Mouse (Mus musculus) cerebellum, adult 11 months (tissue): ENCODE data around the gene Ccdc162.

Experiments used
- DNase-seq: peaks from one replicate; pipeline ENCODE4 v3.0.0; 2022

The Ccdc162 gene

DNA sequence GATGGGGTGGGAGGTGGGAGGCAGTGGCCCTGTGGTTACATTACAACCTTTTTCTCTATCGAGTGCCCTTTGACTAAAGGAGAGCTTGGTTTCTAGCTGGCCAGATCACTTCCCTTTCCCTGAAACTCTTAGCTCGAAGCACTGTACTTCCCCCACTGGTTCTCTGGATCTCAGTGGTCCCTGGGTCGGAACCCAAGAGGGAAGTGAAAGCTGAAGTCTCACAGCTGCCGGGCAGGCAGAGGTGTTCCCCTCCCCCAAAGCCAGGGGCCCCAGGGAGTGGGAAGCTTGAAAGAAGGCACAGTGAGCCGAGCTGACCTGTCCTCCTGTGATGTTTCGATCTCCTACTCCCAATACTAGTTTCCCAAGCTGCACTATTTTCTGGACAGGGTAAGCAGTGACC, 143.2 kb downstream of the Ccdc162 start:
- no peak for DNase-seq

DNA sequence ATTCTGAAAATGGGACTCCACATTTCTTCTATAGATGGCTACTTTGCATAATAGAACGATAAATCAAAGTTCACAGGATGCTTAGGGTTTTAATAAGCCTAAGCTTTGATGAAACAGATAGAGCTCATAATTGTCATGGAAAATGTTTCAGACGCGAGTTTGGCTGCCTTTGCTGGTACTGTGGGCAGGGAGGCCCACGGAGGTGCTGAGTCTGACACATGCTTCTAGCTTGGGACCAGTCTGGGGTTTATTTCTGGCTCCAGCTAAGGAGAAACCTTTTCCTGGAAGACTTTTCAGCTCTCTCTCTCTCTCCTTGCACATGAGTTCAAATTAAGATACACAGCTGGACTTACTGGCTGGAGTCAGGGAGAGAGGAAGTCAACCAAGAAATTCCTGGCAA, 144.2 kb downstream of the Ccdc162 start:
- no peak for DNase-seq

GRCm38 (mm10) chr10:41571065-41571464, 145.4 kb downstream of the Ccdc162 start:
- no peak for DNase-seq

DNA sequence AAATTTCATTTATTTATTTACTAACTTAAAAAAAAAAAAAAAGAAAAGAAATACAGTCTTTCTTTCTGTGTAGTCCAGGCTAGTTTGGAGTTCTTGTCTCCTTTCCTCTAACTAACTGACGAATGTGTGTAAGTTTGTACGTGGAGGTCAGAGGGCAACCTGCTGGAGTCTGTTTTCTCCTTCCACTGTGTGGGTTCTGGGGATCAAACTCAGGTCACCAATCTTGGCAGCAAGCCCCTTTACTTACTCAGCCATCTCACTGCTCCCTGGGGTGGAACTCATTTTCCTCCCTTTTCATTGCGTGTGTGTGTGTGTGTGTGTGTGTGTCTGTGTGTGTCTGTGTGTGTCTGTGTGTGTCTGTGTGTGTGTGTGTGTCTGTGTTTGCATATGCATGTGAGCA, 148.1 kb downstream of the Ccdc162 start:
- DNase-seq, result no peak

DNA sequence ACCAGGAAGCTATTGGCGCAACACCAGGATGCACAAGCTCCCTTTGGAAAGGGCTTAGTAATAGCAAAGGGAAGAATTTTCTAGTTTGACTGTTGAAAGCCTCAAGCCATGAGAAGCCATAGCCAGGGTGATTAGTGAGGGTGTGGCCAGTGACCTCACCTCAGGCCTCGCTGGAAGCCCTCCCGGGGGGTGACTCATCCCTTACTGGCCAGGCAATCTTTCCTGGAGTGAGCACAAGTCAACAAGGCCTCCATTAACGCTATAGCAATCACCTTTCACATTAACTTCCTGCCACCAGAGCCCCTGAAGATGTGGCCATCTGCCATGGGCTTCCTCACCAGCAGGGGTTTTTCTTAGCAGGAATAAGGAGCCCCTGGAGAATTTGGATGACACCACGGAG, 151.3 kb downstream of the Ccdc162 start:
- DNase-seq, result no peak

- no peak for DNase-seq
Observed at GRCm38 (mm10) chr10:41561701-41562395, 154.6 kb downstream of the Ccdc162 start.

GRCm38 (mm10) chr10:41558401-41558800, 158.0 kb downstream of the Ccdc162 start:
- DNase-seq, result no peak

DNA sequence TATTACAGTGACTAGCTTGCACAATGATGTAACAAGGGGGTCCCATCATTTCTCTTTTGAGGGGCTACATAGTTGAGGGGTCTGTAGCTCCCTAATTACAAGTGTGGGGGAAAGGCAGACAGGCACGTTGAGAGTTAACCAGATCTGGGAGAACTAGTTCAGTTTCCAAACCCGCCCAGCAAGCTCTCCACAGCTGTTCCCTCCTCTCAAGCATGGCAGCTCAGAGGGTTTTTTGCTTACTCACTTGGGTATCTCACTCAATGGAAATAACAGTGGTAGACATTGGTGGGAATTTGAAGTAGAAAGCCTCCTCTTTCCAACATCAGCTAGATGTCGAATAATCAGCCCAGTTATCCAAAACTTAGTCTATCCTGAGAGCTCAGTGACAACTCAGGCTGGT, 161.4 kb downstream of the Ccdc162 start:
- DNase-seq, result no peak

- DNase-seq, result no peak
Observed at GRCm38 (mm10) chr10:41553711-41554110, 162.7 kb downstream of the Ccdc162 start.

DNA sequence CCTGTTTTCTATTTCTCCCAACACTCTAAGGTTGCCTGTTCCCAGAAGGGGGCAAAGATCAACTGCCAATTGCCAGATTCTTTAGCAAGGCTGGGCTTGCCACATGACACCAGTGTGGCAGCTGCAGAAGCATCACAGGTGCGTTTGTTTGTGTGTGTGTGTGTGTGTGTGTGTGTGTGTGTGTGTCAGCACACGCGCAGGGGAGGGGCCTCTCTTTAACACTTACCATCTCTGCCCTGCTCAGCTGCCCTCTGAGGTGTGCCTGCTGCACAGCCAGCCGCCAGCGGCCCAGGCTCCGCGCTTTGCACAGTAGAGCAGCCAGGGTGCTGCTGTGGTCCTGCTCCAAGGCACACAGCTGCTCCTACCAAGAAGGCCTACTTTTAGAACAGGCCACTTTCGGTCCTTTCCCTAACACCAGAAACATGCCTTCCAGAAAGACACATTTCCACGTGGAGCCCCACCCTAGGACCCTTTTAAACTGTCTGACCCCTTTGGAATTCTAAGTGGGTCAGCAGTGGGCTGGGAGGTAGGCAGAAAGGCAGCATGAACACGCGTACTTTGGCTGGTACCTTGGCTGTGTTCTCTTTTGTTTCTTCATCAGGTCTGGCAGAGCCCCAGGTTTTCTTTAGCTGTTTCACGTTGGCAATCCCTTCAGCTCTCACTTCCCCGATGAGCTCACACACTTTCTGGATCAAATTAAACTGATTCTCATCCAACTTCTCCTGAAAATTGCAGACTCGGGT, 163.4 kb downstream of the Ccdc162 start:
- DNase-seq, result peak; percentile 9

- DNase-seq, result no peak
Observed at GRCm38 (mm10) chr10:41552319-41552718, 164.1 kb downstream of the Ccdc162 start.

DNA sequence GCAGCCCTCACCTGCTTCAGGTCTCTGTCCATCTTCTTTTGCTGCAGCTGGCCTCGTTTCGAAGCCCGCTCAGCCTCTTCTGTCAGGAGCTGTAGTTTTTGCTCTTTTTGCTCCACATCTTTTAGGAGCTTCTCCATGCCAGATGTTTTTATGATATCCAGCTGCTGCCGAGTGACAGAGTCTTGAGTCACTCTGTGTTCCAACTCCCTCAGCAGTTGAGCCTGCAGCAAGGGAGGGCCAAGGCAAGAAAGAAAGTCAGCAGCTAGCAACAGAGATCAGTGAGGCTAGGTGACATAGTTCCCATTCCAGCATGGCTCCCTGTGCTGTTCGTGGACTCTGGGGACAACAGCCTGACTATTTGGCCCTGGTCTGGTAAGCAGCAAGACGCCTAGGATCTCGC, 165.7 kb downstream of the Ccdc162 start:
- no peak for DNase-seq

DNA sequence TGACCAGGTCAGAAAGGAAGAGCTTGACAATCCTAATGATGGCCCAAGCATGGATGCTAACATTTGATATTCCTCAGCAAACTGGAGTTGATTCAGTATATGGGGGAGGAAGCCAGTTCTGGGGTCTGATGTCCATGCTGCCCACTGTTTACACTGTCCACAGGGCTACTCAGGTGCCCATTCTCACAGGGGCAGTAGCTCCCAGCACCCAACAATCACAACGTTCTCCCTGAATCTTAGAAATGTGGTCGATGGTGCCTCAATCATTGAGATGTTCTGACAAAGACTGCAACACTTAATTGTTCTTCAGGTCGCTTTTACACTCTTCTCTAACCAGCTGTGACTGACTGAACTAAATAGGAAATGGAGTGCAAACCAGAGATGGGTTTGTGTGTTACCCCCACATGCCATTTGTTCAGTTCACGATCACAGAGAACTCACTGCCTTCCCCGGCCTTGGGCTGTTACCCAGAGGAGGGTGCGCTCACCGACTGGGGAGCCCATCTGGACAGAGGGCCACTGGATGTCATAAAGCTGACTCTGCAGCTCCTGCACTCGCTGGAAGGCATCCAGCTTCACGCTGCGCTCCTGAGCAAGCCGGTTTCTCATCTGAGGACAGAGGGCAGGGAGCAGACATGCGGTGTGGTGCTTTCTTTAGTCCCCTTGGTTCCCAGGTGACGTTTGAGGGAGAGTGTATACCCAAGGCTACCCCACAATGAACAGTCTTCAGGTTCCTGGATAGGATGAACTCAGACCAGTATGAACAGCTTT, 169.9 kb downstream of the Ccdc162 start:
- no peak for DNase-seq

DNA sequence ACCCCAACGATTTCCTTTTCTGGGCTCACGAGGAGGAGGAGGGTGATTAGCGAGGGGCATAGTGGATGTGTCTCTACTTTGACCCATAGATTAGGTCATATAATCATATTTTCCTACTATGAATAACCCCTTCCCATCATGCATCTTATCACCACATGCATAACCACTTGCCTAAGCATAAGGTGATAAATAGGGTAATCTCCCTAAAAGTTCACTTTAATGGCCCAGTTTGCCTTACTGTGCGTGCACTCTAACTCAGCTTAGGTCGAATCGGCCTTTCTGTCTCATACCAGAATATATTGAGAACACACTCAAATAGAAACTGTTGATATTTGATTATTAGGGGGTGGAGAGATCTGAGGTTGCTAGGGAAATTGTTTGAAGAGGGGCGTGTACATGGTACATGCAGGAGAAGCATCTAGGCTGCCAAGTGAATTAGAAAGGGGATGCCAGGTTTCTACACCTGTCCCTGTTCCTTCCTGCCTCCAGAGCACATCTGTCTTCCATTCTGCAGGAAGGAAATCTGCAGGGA, 171.1 kb downstream of the Ccdc162 start:
- no peak for DNase-seq

DNA sequence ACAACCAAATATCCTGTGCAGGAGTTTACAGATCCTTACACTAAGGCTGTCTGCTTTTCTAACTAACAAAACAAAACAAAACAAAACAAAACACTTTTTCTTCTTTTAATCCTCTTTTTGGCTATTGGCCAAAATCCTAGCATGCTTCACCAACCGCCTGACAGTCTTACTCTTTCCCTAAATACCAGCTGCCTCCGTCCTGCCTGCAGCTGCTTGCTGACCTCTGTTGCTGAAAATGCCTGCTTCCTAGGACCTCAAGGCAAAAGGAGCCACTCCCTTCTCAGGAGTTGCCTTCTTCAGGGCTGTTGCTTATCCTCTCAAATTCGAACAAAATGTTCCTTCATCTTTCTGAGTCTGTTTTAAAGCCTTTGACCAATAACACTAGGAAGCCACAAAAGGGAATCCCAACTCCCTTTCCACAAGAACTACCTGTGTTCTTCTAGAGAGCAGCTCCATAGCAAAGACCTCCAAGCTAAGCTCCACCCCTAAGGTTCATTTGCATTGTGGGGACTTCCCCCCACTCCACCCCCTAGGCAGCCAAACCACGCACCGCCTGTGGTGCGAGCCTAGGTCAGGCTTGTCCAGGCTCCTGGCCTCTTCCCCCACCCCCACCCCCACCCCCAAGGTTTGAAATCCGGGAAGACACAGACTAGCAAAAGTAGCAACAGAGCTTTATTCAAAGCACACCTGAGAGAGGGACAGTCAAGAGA, 171.8 kb downstream of the Ccdc162 start:
- DNase-seq, result no peak

- no peak for DNase-seq
Observed at GRCm38 (mm10) chr10:41543844-41544243, 172.6 kb downstream of the Ccdc162 start.

GRCm38 (mm10) chr10:41543439-41543838, 173.0 kb downstream of the Ccdc162 start:
- no peak for DNase-seq

- DNase-seq, result no peak
Observed at GRCm38 (mm10) chr10:41542057-41542456, 174.4 kb downstream of the Ccdc162 start.

GRCm38 (mm10) chr10:41538986-41539385, 177.4 kb downstream of the Ccdc162 start:
- DNase-seq, result no peak

GRCm38 (mm10) chr10:41537983-41538330, 178.5 kb downstream of the Ccdc162 start:
- DNase-seq, result no peak

DNA sequence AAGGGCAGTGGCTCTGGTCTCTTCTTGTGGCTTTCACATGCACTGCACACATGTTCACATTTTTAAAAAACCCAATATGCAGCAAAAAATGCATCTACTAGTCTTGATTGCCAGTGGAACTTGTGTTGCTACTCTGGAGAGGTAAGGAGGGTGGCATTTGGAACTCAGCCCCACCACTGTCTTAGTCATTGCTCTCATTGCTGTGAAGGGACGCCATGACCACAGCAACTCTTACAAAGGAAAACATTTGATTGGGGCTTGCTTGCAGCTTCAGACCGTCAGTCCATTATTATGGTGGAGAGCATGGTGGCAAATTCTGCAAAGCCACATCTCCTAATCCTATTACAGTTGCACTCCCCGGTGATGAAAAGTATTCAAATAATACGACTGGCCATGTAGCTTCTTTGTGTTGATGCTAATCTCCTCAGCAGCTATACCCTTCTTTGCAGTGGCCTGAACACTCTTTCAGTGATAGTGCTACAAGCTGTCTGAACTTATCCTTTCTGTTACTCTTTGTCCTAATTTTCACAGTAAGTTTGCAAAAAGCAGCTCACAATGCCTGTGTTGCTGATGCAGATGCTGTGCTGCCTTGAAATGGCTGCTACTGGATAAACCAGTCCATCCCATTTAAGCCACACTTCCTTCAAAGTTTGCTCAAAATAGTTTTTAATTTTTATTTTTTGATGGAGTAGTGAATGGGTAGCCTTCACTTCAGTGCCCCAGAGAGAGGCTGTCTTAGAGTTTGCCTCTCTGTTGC, 179.0 kb downstream of the Ccdc162 start:
- DNase-seq, result no peak

DNA sequence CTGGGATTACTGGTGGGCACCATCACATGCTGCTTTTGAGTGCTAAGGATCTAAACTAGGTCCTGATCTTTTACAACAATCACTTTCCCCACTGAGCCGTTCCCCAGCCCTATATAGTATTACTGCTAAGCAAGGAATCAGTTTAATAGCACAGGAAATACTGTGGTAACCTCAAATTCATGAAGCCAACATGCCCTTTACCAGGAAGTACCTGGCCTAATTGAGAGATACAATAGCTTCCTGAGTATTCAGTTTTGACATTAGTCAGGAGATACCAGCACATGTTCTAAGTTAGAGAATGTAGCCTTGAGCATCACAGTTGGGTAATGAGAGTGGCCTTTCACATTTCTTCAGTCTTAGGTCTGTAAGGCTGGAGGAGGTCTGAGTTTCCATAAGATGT, 179.7 kb downstream of the Ccdc162 start:
- no peak for DNase-seq
